Mouse (Mus musculus) liver, adult 2 months (tissue): Measurements from ENCODE around the gene Cxcr1. TPM values are rescaled to one million over a fixed set of nuclear protein-coding genes. Genes with fewer than 3 reads are reported as not detected.

Experiments used
- DNase-seq: peaks from one replicate; pipeline ENCODE4 v3.0.0-alpha.2; 2011; ENCODE audit warnings: low read depth, low spot score; ENCODE audit errors: extremely low read depth
- H3K27ac ChIP-seq: fragments of 200-500 bp; replicated peaks from 2 replicates; pipeline ENCODE4 v1.5.1; 2012; ENCODE audit warnings: low read depth, mild to moderate bottlenecking, control low read depth, inconsistent platforms, low read length; ENCODE audit not compliant: insufficient read depth
- H3K27me3 ChIP-seq: fragments of 200-500 bp; 2 replicates; pipeline ENCODE4 v1.6.1; 2012; ENCODE audit warnings: mild to moderate bottlenecking, moderate library complexity, low read length, inconsistent platforms; ENCODE audit not compliant: control insufficient read depth, insufficient read depth
- H3K36me3 ChIP-seq: fragments of 200-500 bp; 2 replicates; pipeline ENCODE4 v1.6.1; 2012; ENCODE audit warnings: low read length, inconsistent platforms; ENCODE audit not compliant: control insufficient read depth, insufficient read depth
- H3K4me1 ChIP-seq: fragments of 200-500 bp; 2 replicates; pipeline ENCODE4 v1.6.1; 2011; ENCODE audit warnings: low read length; ENCODE audit not compliant: control insufficient read depth, insufficient read depth
- H3K4me3 ChIP-seq: fragments of 200-500 bp; 2 replicates; pipeline ENCODE4 v1.5.1; 2011; ENCODE audit warnings: low read depth, mild to moderate bottlenecking, control low read depth, low read length, moderate library complexity; ENCODE audit not compliant: insufficient read depth
- H3K79me2 ChIP-seq: fragments of 200-500 bp; 2 replicates; pipeline ENCODE4 v1.6.1; 2012; ENCODE audit warnings: inconsistent platforms, mild to moderate bottlenecking, low read length, moderate library complexity; ENCODE audit not compliant: control insufficient read depth, insufficient read depth
- H3K9ac ChIP-seq: fragments of 200-500 bp; 2 replicates; pipeline ENCODE4 v1.6.1; 2012; ENCODE audit warnings: low read depth, mild to moderate bottlenecking, control low read depth, inconsistent platforms, low read length
- CTCF ChIP-seq: fragments of 200-500 bp; IDR thresholded peaks from 2 replicates; pipeline ENCODE4 v1.5.1; 2011; ENCODE audit warnings: low read depth, low read length, control low read depth
- POLR2A ChIP-seq: fragments of 200-500 bp; IDR thresholded peaks from 2 replicates; pipeline ENCODE4 v1.6.1; 2011; ENCODE audit warnings: low read length, control low read depth; ENCODE audit not compliant: insufficient read depth; ENCODE audit errors: extremely low read depth
- WGBS: fragments of 180-500 bp; shearing (Covaris S2); methylation state at CpG from one replicate; pipeline ENCODE4 v1.1.7; 2018; 5-methylcytosine and 5-hydroxymethylcytosine counted together
- polyA plus RNA-seq: library from polyadenylated mRNA; depleted of rRNA; stranded (reverse); fragments of >200 nt; gene quantifications from 2 replicates; pipeline ENCODE4 v1.2.3, GENCODE M21; 2012; rRNA removed
- total RNA-seq: library from RNA; depleted of rRNA; stranded (reverse); fragments of >200 nt; gene quantifications from 2 replicates; pipeline ENCODE4 v1.2.3, GENCODE M21; 2014; rRNA removed

The Cxcr1 gene
- total and polyA plus RNA-seq, 2 experiments: not detected

DNA sequence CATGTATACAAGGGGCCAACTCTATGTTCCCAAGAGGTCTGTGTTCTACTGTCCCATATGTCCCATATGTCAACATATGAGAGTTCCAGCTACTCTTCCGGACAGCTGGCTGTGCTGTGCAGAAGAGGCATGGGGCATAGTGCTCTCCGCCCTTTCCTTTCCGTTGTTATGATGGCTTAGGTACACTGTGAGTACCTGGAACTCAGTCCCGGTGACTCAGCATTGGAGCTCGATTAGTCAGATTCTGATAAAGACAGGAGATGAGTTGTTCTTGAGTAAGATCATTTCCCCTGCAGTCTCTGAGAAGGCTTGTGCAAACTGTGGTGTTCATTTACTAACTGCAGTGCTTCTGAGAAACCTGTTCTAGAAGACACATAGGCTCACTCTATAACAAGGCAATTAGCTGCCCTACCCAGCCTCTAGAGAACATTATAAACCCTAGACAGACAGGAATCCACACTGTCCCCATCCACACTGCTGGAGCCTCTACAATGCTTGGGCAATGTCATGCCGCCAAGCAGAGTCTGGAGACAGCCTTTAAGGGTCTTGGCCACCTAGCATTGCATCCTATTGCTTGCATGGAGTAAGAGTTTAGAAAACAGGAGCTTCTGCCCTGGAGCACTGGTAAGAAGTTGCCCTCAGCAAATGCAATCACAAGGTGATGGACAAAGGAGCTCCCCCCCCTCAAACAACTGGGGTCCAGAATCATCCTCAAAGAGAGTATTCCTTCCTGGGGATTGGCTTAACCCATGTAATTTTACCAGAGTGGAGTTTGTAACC, 45.1 kb downstream of the Cxcr1 start:
- H3K79me2 ChIP-seq: no peaks in the 10 kb centered on the region
- no peaks in the 10 kb centered on the region for H3K27me3 ChIP-seq
- no peak overlapping the region for H3K9ac ChIP-seq
- TF ChIP-seq POLR2A (no peak), CTCF (no peak)
- H3K4me3 ChIP-seq: no peak overlapping the region
- H3K27ac ChIP-seq: no peak overlapping the region
- H3K4me1 ChIP-seq: no peaks in the 10 kb centered on the region
- no peaks in the 10 kb centered on the region for H3K36me3 ChIP-seq
- DNase-seq: no peak
- 84% methylated on average over 6 of the region's 6 CpGs for WGBS

Other genes starting within 250 kb of the Cxcr1 start
- gene Tns1, start 70.2 kb downstream of the Cxcr1 start, total RNA-seq: 17.9 and 25.2 TPM in 2 replicates
- 42.1 and 47.9 TPM in 2 replicates for gene Tns1, start 70.2 kb downstream of the Cxcr1 start, polyA plus RNA-seq
- gene Rufy4, start 69.1 kb downstream of the Cxcr1 start, total RNA-seq: 0.20 and 0.37 TPM in 2 replicates
- 0.09 and 0.32 TPM in 2 replicates for gene Rufy4, start 69.1 kb downstream of the Cxcr1 start, polyA plus RNA-seq
- gene Cxcr2, start 40.6 kb downstream of the Cxcr1 start, total RNA-seq: 0.07 TPM in 1 of 2 replicates, not detected in the other
- gene Cxcr2, start 40.6 kb downstream of the Cxcr1 start, polyA plus RNA-seq: 0.13 and 0.15 TPM in 2 replicates
- gene Arpc2, start 41.5 kb upstream of the Cxcr1 start, total RNA-seq: 83.4 and 96.3 TPM in 2 replicates
- 59.2 and 70.5 TPM in 2 replicates for gene Arpc2, start 41.5 kb upstream of the Cxcr1 start, polyA plus RNA-seq
- not detected in 2 replicates for gene Gpbar1, start 83.9 kb upstream of the Cxcr1 start, total RNA-seq
- 0.11 and 0.20 TPM in 2 replicates for gene Gpbar1, start 83.9 kb upstream of the Cxcr1 start, polyA plus RNA-seq
- gene Aamp, start 90.1 kb upstream of the Cxcr1 start, total RNA-seq: 112 and 115 TPM in 2 replicates
- 156 TPM in 2 replicates for gene Aamp, start 90.1 kb upstream of the Cxcr1 start, polyA plus RNA-seq
- 28.0 and 34.4 TPM in 2 replicates for gene Pnkd, start 90.3 kb upstream of the Cxcr1 start, total RNA-seq
- gene Pnkd, start 90.3 kb upstream of the Cxcr1 start, polyA plus RNA-seq: 130 and 138 TPM in 2 replicates
- gene Tmbim1, start 111.0 kb upstream of the Cxcr1 start, total RNA-seq: 26.1 and 31.5 TPM in 2 replicates
- 89.8 and 101 TPM in 2 replicates for gene Tmbim1, start 111.0 kb upstream of the Cxcr1 start, polyA plus RNA-seq
- 0.09 TPM in 1 of 2 replicates, not detected in the other for gene Catip, start 167.5 kb upstream of the Cxcr1 start, total RNA-seq
- 0.09 TPM in 1 of 2 replicates, not detected in the other for gene Catip, start 167.5 kb upstream of the Cxcr1 start, polyA plus RNA-seq
- gene Slc11a1, start 180.6 kb upstream of the Cxcr1 start, total RNA-seq: 17.5 and 23.4 TPM in 2 replicates
- 10.8 and 21.4 TPM in 2 replicates for gene Slc11a1, start 180.6 kb upstream of the Cxcr1 start, polyA plus RNA-seq
- 27.1 and 41.9 TPM in 2 replicates for gene Ctdsp1, start 196.9 kb upstream of the Cxcr1 start, total RNA-seq
- 167 and 185 TPM in 2 replicates for gene Ctdsp1, start 196.9 kb upstream of the Cxcr1 start, polyA plus RNA-seq
- gene Vil1, start 214.7 kb upstream of the Cxcr1 start, total RNA-seq: 0.13 and 0.18 TPM in 2 replicates
- gene Vil1, start 214.7 kb upstream of the Cxcr1 start, polyA plus RNA-seq: 0.22 and 0.26 TPM in 2 replicates